Mouse (Mus musculus): ENCODE measurements at regions not wholly inside any gene's neighbourhood (a gene's known extent, or its start where the extent isn't known, plus 50 kb on each side); places are given as distances from the start of the nearest gene placed in this dataset.

- intact Hi-C loops (cut with DNase I; ENCODE audit: low total_unique reads): no loop called here
- no peak for DNase-seq
Measured at GRCm38 (mm10) chr14:74538187-74538586, 102.5 kb upstream of the Htr2a start.

GRCm38 (mm10) chr14:74544028-74544427, 96.6 kb upstream of the Htr2a start:
- intact Hi-C loops (cut with DNase I; ENCODE audit: low total_unique reads): no loop called here
- DNase-seq: no peak

- intact Hi-C loops (cut with DNase I; ENCODE audit: low total_unique reads): no loop called here
Measured at GRCm38 (mm10) chr14:74551091-74551490, 89.5 kb upstream of the Htr2a start.

GRCm38 (mm10) chr14:74553636-74554035, 87.0 kb upstream of the Htr2a start:
- intact Hi-C loops (cut with DNase I; ENCODE audit: low total_unique reads): no loop called here
- no peak for DNase-seq

More at GRCm38 (mm10) chr14:74551091-74551490, 89.5 kb upstream of the Htr2a start:
- no peak for DNase-seq

- DNase-seq: no peak
- intact Hi-C loops (cut with DNase I; ENCODE audit: low total_unique reads): no loop called here
Measured at GRCm38 (mm10) chr14:74558359-74558758, 82.3 kb upstream of the Htr2a start.
